Mouse (Mus musculus) frontal cortex, postnatal 25 days (tissue): Measurements from ENCODE around the gene Ctnnd1.

Source experiments
- DNase-seq, 2 experiments: peaks; one replicate each; pipeline ENCODE4 v3.0.0; 2022; ENCODE audit warnings: low spot score in 2 of 2

Gene Ctnnd1

GRCm38 (mm10) chr2:84647051-84647568, 3.5 kb downstream of the Ctnnd1 start:
- no peak for DNase-seq

GRCm38 (mm10) chr2:84646138-84646537, 4.4 kb downstream of the Ctnnd1 start:
- DNase-seq: no peak

GRCm38 (mm10) chr2:84640833-84641232, 9.7 kb downstream of the Ctnnd1 start:
- no peak for DNase-seq

- DNase-seq: no peak
Measured at GRCm38 (mm10) chr2:84638428-84639220, 11.9 kb downstream of the Ctnnd1 start.

- no peak for DNase-seq
Measured at GRCm38 (mm10) chr2:84637452-84638165, 13.0 kb downstream of the Ctnnd1 start.

GRCm38 (mm10) chr2:84636231-84636741, 14.3 kb downstream of the Ctnnd1 start:
- no peak for DNase-seq

- peak; percentile 48 to 58 for DNase-seq
Measured at GRCm38 (mm10) chr2:84635611-84636010, 15.0 kb downstream of the Ctnnd1 start.

GRCm38 (mm10) chr2:84634934-84635482, 15.6 kb downstream of the Ctnnd1 start:
- DNase-seq: no peak

- no peak for DNase-seq
Measured at GRCm38 (mm10) chr2:84634006-84634405, 16.6 kb downstream of the Ctnnd1 start.

- DNase-seq: no peak
Measured at GRCm38 (mm10) chr2:84632999-84633398, 17.6 kb downstream of the Ctnnd1 start.

GRCm38 (mm10) chr2:84632001-84632400, 18.6 kb downstream of the Ctnnd1 start:
- DNase-seq: no peak

GRCm38 (mm10) chr2:84627036-84627435, 23.5 kb downstream of the Ctnnd1 start:
- no peak for DNase-seq

- no peak for DNase-seq
Measured at GRCm38 (mm10) chr2:84626366-84626975, 24.1 kb downstream of the Ctnnd1 start.

- no peak for DNase-seq
Measured at GRCm38 (mm10) chr2:84624201-84624600, 26.4 kb downstream of the Ctnnd1 start.

- no peak for DNase-seq
Measured at GRCm38 (mm10) chr2:84623428-84624119, 27.0 kb downstream of the Ctnnd1 start.

- DNase-seq: no peak
Measured at GRCm38 (mm10) chr2:84622668-84623067, 27.9 kb downstream of the Ctnnd1 start.

GRCm38 (mm10) chr2:84619646-84620340, 30.8 kb downstream of the Ctnnd1 start:
- no peak for DNase-seq

- no peak for DNase-seq
Measured at GRCm38 (mm10) chr2:84618914-84619313, 31.7 kb downstream of the Ctnnd1 start.

GRCm38 (mm10) chr2:84617637-84618515, 32.7 kb downstream of the Ctnnd1 start:
- DNase-seq: no peak

- no peak for DNase-seq
Measured at GRCm38 (mm10) chr2:84612764-84613163, 37.8 kb downstream of the Ctnnd1 start.
